Mouse (Mus musculus) ovary, postnatal 14 days (tissue): Measurements from ENCODE around the gene Unc119.

Source experiments
- DNase-seq: peaks from one replicate; pipeline ENCODE4 v3.0.0; 2022; ENCODE audit warnings: low spot score

The Unc119 gene

GRCm38 (mm10) chr11:78371711-78372110 is 28.4 kb downstream of the Unc119 start:
- no peak for DNase-seq

GRCm38 (mm10) chr11:78372166-78372565 is 28.9 kb downstream of the Unc119 start:
- DNase-seq: no peak

- DNase-seq: peak; percentile 29
Measured at GRCm38 (mm10) chr11:78372610-78373009, 29.3 kb downstream of the Unc119 start.

- no peak for DNase-seq
Measured at GRCm38 (mm10) chr11:78374147-78374546, 30.9 kb downstream of the Unc119 start.

- DNase-seq: no peak
Measured at GRCm38 (mm10) chr11:78377549-78378159, 34.4 kb downstream of the Unc119 start.

- no peak for DNase-seq
Measured at GRCm38 (mm10) chr11:78380351-78380750, 37.1 kb downstream of the Unc119 start.

GRCm38 (mm10) chr11:78380996-78381395 is 37.7 kb downstream of the Unc119 start:
- DNase-seq: no peak

GRCm38 (mm10) chr11:78382286-78382685 is 39.0 kb downstream of the Unc119 start:
- DNase-seq: no peak

- DNase-seq: no peak
Measured at GRCm38 (mm10) chr11:78382701-78383100, 39.4 kb downstream of the Unc119 start.

- DNase-seq: no peak
Measured at GRCm38 (mm10) chr11:78385776-78386175, 42.5 kb downstream of the Unc119 start.

GRCm38 (mm10) chr11:78386508-78387043 is 43.3 kb downstream of the Unc119 start, which contains the start of gene Foxn1:
Foxn1 (minus strand) TSS chr11:78386558.
- no peak for DNase-seq

GRCm38 (mm10) chr11:78392728-78393127 is 49.4 kb downstream of the Unc119 start:
- DNase-seq: no peak

- no peak for DNase-seq
Measured at GRCm38 (mm10) chr11:78396950-78397349, 53.7 kb downstream of the Unc119 start.

GRCm38 (mm10) chr11:78397397-78397796 is 54.1 kb downstream of the Unc119 start:
- DNase-seq: peak; percentile 55

GRCm38 (mm10) chr11:78398212-78398611 is 54.9 kb downstream of the Unc119 start:
- DNase-seq: no peak
